Mouse (Mus musculus) brain, embryonic 14.5 days (tissue): Measurements from ENCODE around the gene Scml4.

Experiments used
- CTCF ChIP-seq: fragments of 200-500 bp; IDR thresholded peaks from 2 replicates; pipeline ENCODE4 v1.5.1; 2012; ENCODE audit warnings: inconsistent platforms, mild to moderate bottlenecking, moderate library complexity, borderline replicate concordance; ENCODE audit not compliant: insufficient read depth, insufficient read length; ENCODE audit errors: extremely low read depth
- POLR2A ChIP-seq: fragments of 200-500 bp; IDR thresholded peaks from 2 replicates; pipeline ENCODE4 v1.6.1; 2012; ENCODE audit warnings: mild to moderate bottlenecking, inconsistent platforms, borderline replicate concordance; ENCODE audit not compliant: poor library complexity, insufficient read depth, insufficient read length, severe bottlenecking; ENCODE audit errors: extremely low read depth

GRCm38 (mm10) chr10:42999324-42999723, 139.2 kb downstream of the Scml4 start:
- no peak for TF ChIP-seq POLR2A
- no peak for TF ChIP-seq CTCF
